Mouse (Mus musculus) kidney, adult 18-20 months (tissue): Measurements from ENCODE around the gene Ms4a4b.
"Not testable (repeated sequence)": the region's sequence is repeated elsewhere in the genome, so short reads cannot be mapped to it uniquely, and the experiment has no call there.

Experiments
- DNase-seq: peaks from one replicate; pipeline ENCODE4 v3.0.0; 2021

Ms4a4b gene

DNA sequence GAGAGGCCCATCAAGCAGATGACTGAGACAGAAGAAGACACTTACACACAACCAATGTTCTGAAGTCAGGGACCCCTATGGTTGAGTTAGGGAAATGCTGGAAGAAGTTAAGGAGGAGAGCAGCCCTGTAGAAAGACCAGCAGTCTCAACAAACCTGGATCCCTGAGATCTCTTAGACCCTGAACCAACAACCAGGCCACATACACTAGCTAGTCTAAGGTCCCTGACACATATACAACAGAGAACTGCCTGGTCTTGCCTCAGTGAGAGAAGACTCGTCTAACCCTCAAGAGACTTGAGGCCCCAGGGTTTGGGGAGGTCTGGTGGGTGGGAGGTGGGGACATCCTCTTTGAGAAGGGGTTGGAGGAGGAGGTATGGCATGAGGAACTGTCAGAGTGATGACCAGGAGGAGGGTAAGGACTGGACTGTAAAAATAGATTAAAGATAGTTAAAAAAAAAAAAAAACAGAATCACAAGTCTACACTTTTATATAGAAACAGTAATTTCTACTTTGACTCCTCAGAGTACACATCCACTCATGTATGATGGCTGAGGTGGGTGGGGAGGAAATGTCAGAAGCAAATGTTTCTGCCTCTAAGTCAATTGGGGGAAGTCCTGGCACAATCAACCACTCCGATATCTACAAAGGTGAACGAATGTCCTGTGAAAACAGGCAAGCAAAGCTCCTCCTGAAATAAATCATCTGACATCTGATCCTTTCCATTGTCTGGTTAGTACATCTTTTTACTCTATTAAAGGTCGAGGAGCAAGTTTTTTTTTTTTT is 48.2 kb downstream of the Ms4a4b start:
- no peak for DNase-seq

DNA sequence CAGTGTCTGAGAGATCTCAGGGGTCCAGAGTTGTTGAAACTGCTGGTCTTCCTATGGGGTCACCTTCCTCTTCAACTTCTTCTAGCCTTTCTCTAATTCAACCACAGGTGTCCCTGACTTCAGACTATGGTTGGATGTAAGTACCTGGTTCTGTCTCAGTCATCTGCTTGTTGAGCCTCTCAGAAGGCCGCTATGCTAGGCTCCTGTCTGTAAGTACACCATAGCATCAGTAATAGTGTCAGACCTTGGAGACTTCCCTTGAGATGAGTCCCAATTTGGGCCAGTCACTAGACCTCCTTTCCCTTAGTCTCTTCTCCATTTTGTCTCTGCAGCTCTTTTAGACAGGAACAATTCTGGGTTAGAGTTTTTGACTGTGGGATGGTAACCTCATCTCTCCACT is 49.3 kb downstream of the Ms4a4b start:
- DNase-seq: no peak

DNA sequence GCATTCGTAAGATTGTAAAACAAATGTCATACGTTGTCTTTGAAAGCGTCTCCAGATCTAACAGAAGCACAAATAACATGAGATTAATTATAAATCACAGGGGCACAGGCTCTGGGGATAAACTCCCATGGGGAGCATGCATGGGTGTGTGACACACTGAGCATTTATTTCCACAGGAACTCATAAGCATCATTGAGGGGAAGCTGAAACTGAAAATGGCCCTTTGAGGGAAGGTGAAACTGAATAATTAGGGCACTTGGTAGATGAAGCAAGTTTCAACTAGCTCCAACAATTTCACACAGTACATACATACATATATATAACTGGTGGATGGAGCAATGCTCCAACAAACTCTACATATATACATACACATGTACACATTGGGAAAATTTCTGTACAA is 51.2 kb downstream of the Ms4a4b start:
- no peak for DNase-seq

DNA sequence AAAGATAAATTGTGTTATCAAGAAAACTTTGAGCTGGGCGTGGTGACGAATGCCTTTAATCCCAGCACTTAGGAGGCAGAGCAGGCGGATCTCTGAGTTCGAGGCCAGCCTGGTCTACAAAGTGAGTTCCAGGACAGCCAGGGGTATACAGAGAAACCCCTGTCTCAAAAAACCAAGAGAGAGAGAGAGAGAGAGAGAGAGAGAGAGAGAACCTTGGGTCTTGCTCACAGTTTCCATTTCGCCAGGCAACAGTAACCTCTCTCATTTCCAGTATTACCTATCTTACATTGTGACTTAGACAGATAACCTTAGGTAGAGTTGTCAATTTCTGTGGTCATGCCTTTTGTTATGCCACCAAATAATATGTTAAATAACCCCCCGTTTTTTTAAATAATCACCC is 53.0 kb downstream of the Ms4a4b start:
- no peak for DNase-seq

- not testable (repeated sequence) for DNase-seq
Observed at GRCm38 (mm10) chr19:11497300-11497699, 53.9 kb downstream of the Ms4a4b start.

DNA sequence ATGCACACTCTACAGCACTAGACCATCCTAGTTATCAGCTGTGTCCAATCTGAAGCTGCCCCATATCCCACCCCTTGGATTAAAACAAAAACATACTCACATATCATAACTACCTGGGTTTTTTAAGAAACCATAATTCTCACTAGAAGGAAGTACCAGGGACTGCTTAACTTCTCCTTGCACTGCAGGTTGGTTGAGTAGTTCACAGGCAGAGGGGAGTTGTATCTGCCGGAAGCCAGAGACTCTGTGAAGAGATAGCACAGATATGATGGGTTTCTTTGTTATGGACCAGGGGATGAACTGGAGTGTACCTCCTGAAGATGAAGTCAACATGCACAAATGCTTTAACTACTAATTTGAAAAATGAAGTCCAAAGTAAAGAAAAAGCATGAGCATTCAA is 57.4 kb downstream of the Ms4a4b start:
- no peak for DNase-seq

DNA sequence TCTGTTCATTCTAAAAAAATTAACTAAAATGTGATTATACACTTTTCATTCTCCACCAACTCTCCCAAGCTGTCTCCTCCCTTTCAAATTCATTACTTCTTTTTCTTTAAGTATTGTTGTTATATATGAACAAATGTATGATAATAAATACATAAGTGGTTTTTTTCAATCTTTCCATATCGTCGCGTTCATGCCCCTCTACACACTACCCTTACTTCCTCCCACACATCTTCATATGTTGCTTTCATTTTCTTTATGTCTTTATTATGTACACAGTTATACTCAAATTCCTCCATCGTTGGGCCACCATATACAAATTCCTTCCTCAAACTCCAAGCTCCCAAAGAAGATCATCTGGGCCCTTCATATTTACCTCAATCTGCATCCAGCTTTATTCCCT is 58.0 kb downstream of the Ms4a4b start:
- DNase-seq: no peak

- no peak for DNase-seq
Observed at GRCm38 (mm10) chr19:11504857-11505256, 61.5 kb downstream of the Ms4a4b start.

DNA sequence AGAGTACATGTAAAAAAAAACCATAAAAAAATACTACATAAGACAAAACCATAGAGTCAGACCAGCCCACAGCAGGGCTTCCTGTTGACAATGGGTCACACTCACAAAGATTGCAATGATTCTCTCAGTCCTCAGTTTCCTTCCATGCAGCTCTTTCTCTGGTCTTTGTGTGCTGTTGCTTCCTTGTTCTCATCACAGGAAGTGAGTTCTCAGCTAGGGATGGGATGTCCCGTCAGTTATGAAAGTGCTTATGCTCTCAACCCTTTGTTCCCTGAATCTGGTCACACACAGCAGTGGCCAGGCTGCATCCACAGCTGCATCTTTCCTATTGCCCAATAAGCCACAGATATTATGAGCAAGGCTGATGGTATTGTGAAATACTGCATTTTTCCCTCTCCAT is 70.1 kb downstream of the Ms4a4b start:
- DNase-seq: no peak

GRCm38 (mm10) chr19:11516246-11516645 is 72.9 kb downstream of the Ms4a4b start, which contains the start of gene Ms4a6b:
Ms4a6b (plus strand) TSS chr19:11516512.
- DNase-seq: no peak
